Mouse (Mus musculus) neural tube, embryonic 14.5 days (tissue): ENCODE results near the gene Tctn3. TPM values are rescaled to one million over a fixed set of nuclear protein-coding genes. Genes with fewer than 3 reads are reported as not detected.

Source experiments
- ATAC-seq: fragments of 200-750 bp; cut with Nextera tagmentation; 2 replicates; pipeline ENCODE4 v1.8.0; 2017; ENCODE audit warnings: low read depth, mild to moderate bottlenecking, moderate TSS enrichment, moderate library complexity
- H3K27ac ChIP-seq: fragments of 300-500 bp; sonication (generic); 2 replicates; pipeline ENCODE4 v1.5.1; 2014; ENCODE audit warnings: low read depth, mild to moderate bottlenecking, control low read depth, low read length, moderate library complexity, mixed read lengths
- H3K27me3 ChIP-seq: fragments of 300-500 bp; sonication (generic); 2 replicates; pipeline ENCODE4 v1.6.1; 2014; ENCODE audit warnings: low read length; ENCODE audit not compliant: control insufficient read depth, insufficient read depth
- H3K36me3 ChIP-seq: fragments of 300-500 bp; sonication (generic); 2 replicates; pipeline ENCODE4 v1.6.1; 2014; ENCODE audit warnings: low read length, mixed read lengths; ENCODE audit not compliant: control insufficient read depth, insufficient read depth
- H3K4me1 ChIP-seq: fragments of 300-500 bp; sonication (generic); 2 replicates; pipeline ENCODE4 v1.6.1; 2014; ENCODE audit warnings: low read length; ENCODE audit not compliant: control insufficient read depth, insufficient read depth
- H3K4me2 ChIP-seq: fragments of 300-500 bp; sonication (generic); 2 replicates; pipeline ENCODE4 v1.6.1; 2014; ENCODE audit warnings: mild to moderate bottlenecking, low read depth, low read length, control low read depth
- H3K4me3 ChIP-seq: fragments of 300-500 bp; sonication (generic); 2 replicates; pipeline ENCODE4 v1.5.1; 2014; ENCODE audit warnings: low read depth, low read length, control low read depth, mixed read lengths
- H3K9ac ChIP-seq: fragments of 300-500 bp; sonication (generic); replicated peaks from 2 replicates; pipeline ENCODE4 v1.6.1; 2014; ENCODE audit warnings: low read depth, mild to moderate bottlenecking, control low read depth, low read length, mixed read lengths
- H3K9me3 ChIP-seq: fragments of 300-500 bp; sonication (generic); 2 replicates; pipeline ENCODE4 v1.6.1; 2016; ENCODE audit warnings: low read length; ENCODE audit not compliant: control insufficient read depth
- WGBS: fragments of 180-500 bp; shearing (Covaris S2); extraction: QIAGEN DNeasy Blood & Tissue Kit; methylation state at CpG from one replicate; pipeline ENCODE4 v1.1.7; 2014; 5-methylcytosine and 5-hydroxymethylcytosine counted together
- polyA plus RNA-seq: library from polyadenylated mRNA; unstranded; fragments of >200 nt; fragmentation: Nextera tagmentation; extraction: Ambion mirVana; gene quantifications from 2 replicates; pipeline ENCODE4 v1.2.1, GENCODE M21; 2014

The Tctn3 gene
- polyA plus RNA-seq, 1 experiment from 2014 or later, result 16.1 TPM

- 64% methylated on average over 9 of the region's 9 CpGs for WGBS
- no peaks in the 10 kb centered on the region for H3K4me1 ChIP-seq
- no peaks in the 10 kb centered on the region for H3K9me3 ChIP-seq
- H3K9ac ChIP-seq, result no peak overlapping the region
- no peak overlapping the region for H3K4me3 ChIP-seq
- no peak overlapping the region for H3K27ac ChIP-seq
- H3K4me2 ChIP-seq, result no peak overlapping the region
- H3K36me3 ChIP-seq, result no peaks in the 10 kb centered on the region
- ATAC-seq, result no peak
- no peaks in the 10 kb centered on the region for H3K27me3 ChIP-seq
Measured at GRCm38 (mm10) chr19:40647319-40648158, 35.5 kb upstream of the Tctn3 start.

GRCm38 (mm10) chr19:40646379-40646778, 34.3 kb upstream of the Tctn3 start:
- WGBS, result 41% methylated on average over 6 of the region's 6 CpGs
- Histone ChIP-seq H3K4me2 (no peak overlapping the region), H3K27ac (no peak overlapping the region), H3K9ac (no peak overlapping the region), H3K9me3 (no peaks in the 10 kb centered on the region), H3K4me1 (no peaks in the 10 kb centered on the region), H3K36me3 (no peaks in the 10 kb centered on the region), H3K4me3 (no peak overlapping the region), H3K27me3 (no peaks in the 10 kb centered on the region)
- no peak for ATAC-seq

- Histone ChIP-seq H3K4me1 (no peaks in the 10 kb centered on the region), H3K36me3 (no peaks in the 10 kb centered on the region), H3K27me3 (no peaks in the 10 kb centered on the region), H3K4me2 (no peak overlapping the region), H3K9ac (no peak overlapping the region), H3K4me3 (no peak overlapping the region), H3K27ac (no peak overlapping the region), H3K9me3 (no peaks in the 10 kb centered on the region)
- ATAC-seq, result no peak
- WGBS, result 92% methylated on average over 1 of the region's 1 CpGs
Measured at GRCm38 (mm10) chr19:40643846-40644245, 31.8 kb upstream of the Tctn3 start.

DNA sequence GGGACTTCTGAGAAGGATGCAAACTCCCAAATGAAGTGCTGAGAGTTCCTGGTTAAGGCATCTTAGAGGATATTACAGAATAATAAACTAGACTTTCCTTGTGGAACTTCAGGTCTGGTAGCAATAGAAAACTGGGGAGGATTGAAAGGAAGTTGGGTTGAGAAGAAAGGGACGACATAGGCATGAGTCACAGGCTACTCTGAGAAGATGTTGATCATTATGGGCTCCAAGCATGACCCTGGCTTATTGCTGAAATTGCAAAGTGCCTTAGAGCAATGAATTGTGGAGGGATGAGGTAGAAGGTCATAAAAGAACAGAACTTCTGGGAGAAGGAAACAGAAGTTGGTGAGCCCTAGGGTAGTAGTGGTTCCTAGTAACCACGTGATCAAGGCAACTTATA, 28.8 kb upstream of the Tctn3 start:
- Histone ChIP-seq H3K4me1 (no peaks in the 10 kb centered on the region), H3K36me3 (no peaks in the 10 kb centered on the region), H3K9ac (no peak overlapping the region), H3K4me2 (no peak overlapping the region), H3K9me3 (no peaks in the 10 kb centered on the region), H3K4me3 (no peak overlapping the region), H3K27ac (no peak overlapping the region), H3K27me3 (no peaks in the 10 kb centered on the region)
- no peak for ATAC-seq
- 90% methylated on average over 2 of the region's 2 CpGs for WGBS

- H3K4me2 ChIP-seq, result no peak overlapping the region
- WGBS, result 73% methylated on average over 11 of the region's 11 CpGs
Measured at GRCm38 (mm10) chr19:40639729-40640304, 27.8 kb upstream of the Tctn3 start.

GRCm38 (mm10) chr19:40638582-40638981, 26.5 kb upstream of the Tctn3 start:
- no peak for ATAC-seq
- 94% methylated on average over 5 of the region's 5 CpGs for WGBS
- H3K27me3 ChIP-seq, result no peaks in the 10 kb centered on the region
- H3K9me3 ChIP-seq, result no peaks in the 10 kb centered on the region
- H3K27ac ChIP-seq, result no peak overlapping the region
- no peaks in the 10 kb centered on the region for H3K36me3 ChIP-seq
- H3K4me1 ChIP-seq, result no peaks in the 10 kb centered on the region
- H3K4me2 ChIP-seq, result no peak overlapping the region
- no peak overlapping the region for H3K9ac ChIP-seq
- no peak overlapping the region for H3K4me3 ChIP-seq

More at GRCm38 (mm10) chr19:40639729-40640304, 27.8 kb upstream of the Tctn3 start:
- Histone ChIP-seq H3K9me3 (no peaks in the 10 kb centered on the region), H3K36me3 (no peaks in the 10 kb centered on the region), H3K4me3 (no peak overlapping the region), H3K27ac (no peak overlapping the region), H3K4me1 (no peaks in the 10 kb centered on the region), H3K9ac (no peak overlapping the region), H3K27me3 (no peaks in the 10 kb centered on the region)
- ATAC-seq, result no peak

DNA sequence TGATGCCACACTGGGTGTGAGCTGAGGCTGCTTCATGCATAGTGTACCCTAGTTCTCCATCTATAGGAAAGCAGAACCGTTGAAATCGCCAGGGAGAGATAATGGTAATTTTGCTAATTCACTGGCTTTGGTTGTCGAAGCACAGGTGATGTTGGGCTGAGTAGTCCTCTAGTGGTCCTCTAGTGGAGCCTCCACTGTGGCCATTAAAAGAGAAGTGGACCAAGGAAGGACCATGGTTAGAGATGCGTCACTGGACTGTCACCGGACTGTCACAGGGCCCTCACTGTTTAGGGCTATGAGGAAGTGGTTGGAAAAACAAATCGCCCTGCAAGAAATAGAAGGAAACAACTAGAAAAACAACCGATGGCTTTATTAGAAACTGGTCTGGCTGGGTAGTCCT, 25.6 kb upstream of the Tctn3 start:
- Histone ChIP-seq H3K27ac (no peak overlapping the region), H3K36me3 (no peaks in the 10 kb centered on the region), H3K27me3 (no peaks in the 10 kb centered on the region), H3K4me3 (no peak overlapping the region), H3K4me1 (no peaks in the 10 kb centered on the region), H3K4me2 (no peak overlapping the region), H3K9ac (no peak overlapping the region), H3K9me3 (no peaks in the 10 kb centered on the region)
- no peak for ATAC-seq
- 90% methylated on average over 7 of the region's 7 CpGs for WGBS

DNA sequence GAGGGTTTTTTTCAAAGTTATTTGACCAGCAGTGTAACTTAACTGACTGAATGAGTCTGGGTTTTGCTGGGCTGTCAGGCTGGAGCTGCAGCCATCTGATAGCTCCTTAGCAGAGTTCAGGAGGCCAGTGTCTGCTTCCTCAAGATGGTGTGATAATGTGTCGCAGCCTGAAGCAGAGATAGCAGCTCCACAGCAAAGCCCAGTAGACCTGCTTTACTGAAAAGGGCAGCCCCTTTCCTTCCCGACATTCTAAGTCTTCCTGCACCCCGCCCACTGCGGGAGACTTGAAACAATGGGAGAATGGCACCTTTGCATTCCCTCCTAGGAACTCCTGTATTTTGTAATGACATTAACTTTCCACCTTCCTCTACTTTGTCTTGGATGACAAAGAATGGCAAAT, 25.1 kb upstream of the Tctn3 start:
- Histone ChIP-seq H3K27me3 (no peaks in the 10 kb centered on the region), H3K27ac (no peak overlapping the region), H3K9me3 (no peaks in the 10 kb centered on the region), H3K4me1 (no peaks in the 10 kb centered on the region), H3K4me3 (no peak overlapping the region), H3K36me3 (no peaks in the 10 kb centered on the region), H3K9ac (no peak overlapping the region), H3K4me2 (no peak overlapping the region)
- WGBS, result 62% methylated on average over 4 of the region's 4 CpGs
- ATAC-seq, result no peak

DNA sequence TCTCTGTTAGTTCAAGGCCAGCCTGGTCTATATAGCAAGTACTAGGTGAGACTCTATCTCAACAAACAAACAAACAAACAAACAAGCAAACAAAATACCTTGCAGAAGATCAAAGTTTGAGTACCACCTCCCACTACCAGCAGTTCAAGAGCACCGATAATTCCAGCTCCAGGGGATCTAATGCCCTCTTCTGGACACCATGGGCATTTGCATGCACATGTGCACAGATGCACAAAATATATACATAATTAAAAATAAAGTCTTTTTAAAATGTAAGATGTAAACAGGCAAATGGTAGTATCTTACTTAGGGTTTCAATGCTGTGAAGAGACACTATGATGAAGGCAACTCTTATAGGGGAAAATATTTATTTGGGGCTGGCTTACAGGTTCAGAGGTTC, 21.1 kb upstream of the Tctn3 start:
- H3K36me3 ChIP-seq, result no peaks in the 10 kb centered on the region
- H3K4me3 ChIP-seq, result no peak overlapping the region
- H3K9me3 ChIP-seq, result no peaks in the 10 kb centered on the region
- 68% methylated on average over 1 of the region's 1 CpGs for WGBS
- H3K27me3 ChIP-seq, result no peaks in the 10 kb centered on the region
- no peak overlapping the region for H3K4me2 ChIP-seq
- no peak overlapping the region for H3K27ac ChIP-seq
- H3K9ac ChIP-seq, result no peak overlapping the region
- H3K4me1 ChIP-seq, result no peaks in the 10 kb centered on the region
- ATAC-seq, result no peak
